Mouse (Mus musculus) layer of hippocampus, postnatal 25 days (tissue): Measurements from ENCODE around the gene Dclk3. TPM values are rescaled to one million over a fixed set of nuclear protein-coding genes. Genes with fewer than 3 reads are reported as not detected.

Source experiments
- DNase-seq, 2 experiments: peaks; one replicate each; pipeline ENCODE4 v3.0.0; 2022; ENCODE audit warnings: mixed read lengths in 2 of 2, low spot score in 1 of 2; ENCODE audit errors: extremely low spot score in 1 of 2
- total RNA-seq, 2 experiments: library from RNA; stranded (reverse); gene quantifications; 2 replicates each; pipeline ENCODE4 v1.2.3; 2021

Gene Dclk3
- total RNA-seq, 2 experiments from 2014 or later, result 12.2 to 13.2 TPM

- no peak for DNase-seq
Observed at GRCm38 (mm10) chr9:111435429-111435828, 3.5 kb upstream of the Dclk3 start.

- no peak for DNase-seq
Observed at GRCm38 (mm10) chr9:111439836-111440201, 938 bp downstream of the Dclk3 start.

GRCm38 (mm10) chr9:111440446-111440845 is 1.6 kb downstream of the Dclk3 start:
- no peak for DNase-seq

GRCm38 (mm10) chr9:111441151-111441550 is 2.3 kb downstream of the Dclk3 start:
- no peak for DNase-seq

GRCm38 (mm10) chr9:111446204-111446603 is 7.3 kb downstream of the Dclk3 start:
- no peak for DNase-seq

GRCm38 (mm10) chr9:111448976-111449375 is 10.1 kb downstream of the Dclk3 start:
- no peak for DNase-seq

- no peak for DNase-seq
Observed at GRCm38 (mm10) chr9:111449880-111450279, 11.0 kb downstream of the Dclk3 start.

GRCm38 (mm10) chr9:111450853-111451404 is 12.0 kb downstream of the Dclk3 start:
- peak in 1 of 2 experiments; percentile 34 for DNase-seq

- no peak for DNase-seq
Observed at GRCm38 (mm10) chr9:111453895-111454294, 15.0 kb downstream of the Dclk3 start.

GRCm38 (mm10) chr9:111457176-111457935 is 18.5 kb downstream of the Dclk3 start:
- DNase-seq, result no peak

- no peak for DNase-seq
Observed at GRCm38 (mm10) chr9:111457936-111458310, 19.0 kb downstream of the Dclk3 start.

- DNase-seq, result no peak
Observed at GRCm38 (mm10) chr9:111459466-111459865, 20.6 kb downstream of the Dclk3 start.

GRCm38 (mm10) chr9:111460201-111460814 is 21.4 kb downstream of the Dclk3 start:
- no peak for DNase-seq

- DNase-seq, result no peak
Observed at GRCm38 (mm10) chr9:111461415-111462103, 22.7 kb downstream of the Dclk3 start.

GRCm38 (mm10) chr9:111465666-111466065 is 26.8 kb downstream of the Dclk3 start:
- no peak for DNase-seq

GRCm38 (mm10) chr9:111473686-111474457 is 35.0 kb downstream of the Dclk3 start:
- no peak for DNase-seq

GRCm38 (mm10) chr9:111474458-111474745 is 35.5 kb downstream of the Dclk3 start:
- no peak for DNase-seq

- DNase-seq, result no peak
Observed at GRCm38 (mm10) chr9:111475281-111475680, 36.4 kb downstream of the Dclk3 start.

- no peak for DNase-seq
Observed at GRCm38 (mm10) chr9:111475973-111476372, 37.1 kb downstream of the Dclk3 start.

- no peak for DNase-seq
Observed at GRCm38 (mm10) chr9:111476479-111477016, 37.7 kb downstream of the Dclk3 start.
